Mouse (Mus musculus) heart, adult 2 months (tissue): Measurements from ENCODE around the gene BC005561. TPM values are rescaled to one million over a fixed set of nuclear protein-coding genes. Genes with fewer than 3 reads are reported as not detected.

Source experiments
- DNase-seq, 2 experiments: peaks; one replicate each; pipeline ENCODE4 v3.0.0; 2021
- H3K27ac ChIP-seq: fragments of 200-600 bp; 2 replicates; pipeline ENCODE4 v1.8.1; 2022
- H3K27me3 ChIP-seq: fragments of 200-500 bp; 2 replicates; pipeline ENCODE4 v1.6.1; 2012; ENCODE audit warnings: mild to moderate bottlenecking, low read length, inconsistent platforms, mixed read lengths; ENCODE audit not compliant: control insufficient read depth, insufficient read depth
- H3K36me3 ChIP-seq: fragments of 200-500 bp; 2 replicates; pipeline ENCODE4 v1.6.1; 2012; ENCODE audit warnings: low read length, inconsistent platforms; ENCODE audit not compliant: control insufficient read depth, insufficient read depth
- H3K4me1 ChIP-seq: fragments of 200-500 bp; 2 replicates; pipeline ENCODE4 v1.6.1; 2011; ENCODE audit warnings: low read length; ENCODE audit not compliant: control insufficient read depth, insufficient read depth
- H3K4me3 ChIP-seq: fragments of 200-600 bp; 2 replicates; pipeline ENCODE4 v1.8.1; 2022
- H3K79me2 ChIP-seq: fragments of 200-500 bp; replicated peaks from 2 replicates; pipeline ENCODE4 v1.6.1; 2012; ENCODE audit warnings: mild to moderate bottlenecking, inconsistent platforms, low read length, moderate library complexity, mixed read lengths; ENCODE audit not compliant: control insufficient read depth, insufficient read depth
- H3K9ac ChIP-seq: fragments of 200-500 bp; 2 replicates; pipeline ENCODE4 v1.6.1; 2012; ENCODE audit warnings: low read depth, mild to moderate bottlenecking, control low read depth, inconsistent platforms, low read length, mixed read lengths
- CTCF ChIP-seq: fragments of 200-600 bp; IDR thresholded peaks from 2 replicates; pipeline ENCODE4 v1.8.1; 2022; ENCODE audit warnings: antibody characterized with exemption, mild to moderate bottlenecking, moderate library complexity
- EP300 ChIP-seq: fragments of 200-500 bp; IDR thresholded peaks from 2 replicates; pipeline ENCODE4 v1.6.1; 2011; ENCODE audit warnings: low read depth, low read length, control low read depth; ENCODE audit not compliant: insufficient read depth
- POLR2A ChIP-seq: fragments of 200-500 bp; IDR thresholded peaks from 2 replicates; pipeline ENCODE4 v1.6.1; 2011; ENCODE audit warnings: mild to moderate bottlenecking, low read depth, low read length, control low read depth; ENCODE audit not compliant: insufficient read depth
- WGBS: fragments of 180-500 bp; shearing (Covaris S2); methylation state at CpG from one replicate; pipeline ENCODE4 v1.1.7; 2018; 5-methylcytosine and 5-hydroxymethylcytosine counted together
- intact Hi-C: fragments of 180-260 bp; cut with DNase I; formaldehyde crosslinking; loops from one replicate; pipeline ENCODE4 v1.15.1; 2025
- polyA plus RNA-seq: library from polyadenylated mRNA; depleted of rRNA; stranded (reverse); fragments of >200 nt; gene quantifications from 2 replicates; pipeline ENCODE4 v1.2.3, GENCODE M21; 2012
- total RNA-seq, 2 experiments: library from RNA; stranded (reverse); gene quantifications; 2 replicates each; pipeline ENCODE4 v1.2.3; 2021

The BC005561 gene
- total and polyA plus RNA-seq, 3 experiments: 0.61 to 4.0 (median 3.9) TPM

- Histone ChIP-seq H3K4me3 (no peak overlapping the region), H3K27me3 (no peaks in the 10 kb centered on the region), H3K79me2 (peaks cover 9% of the 10 kb centered on the region), H3K27ac (no peak overlapping the region), H3K9ac (no peak overlapping the region), H3K4me1 (peaks cover 1% of the 10 kb centered on the region), H3K36me3 (peaks cover 15% of the 10 kb centered on the region)
- intact Hi-C loops: loop anchor here (10.0 kb wide), 1 partner anchor 550 kb away; the partner anchor contains the start of gene Klhl8
- WGBS: 61% methylated on average over 8 of the region's 8 CpGs
- TF ChIP-seq POLR2A (no peak), CTCF (no peak), EP300 (no peak)
- peak in 1 of 2 experiments; percentile 5 for DNase-seq
These were observed 42.9 kb upstream of the BC005561 start for GRCm38 (mm10) chr5:104465279-104465678.

DNA sequence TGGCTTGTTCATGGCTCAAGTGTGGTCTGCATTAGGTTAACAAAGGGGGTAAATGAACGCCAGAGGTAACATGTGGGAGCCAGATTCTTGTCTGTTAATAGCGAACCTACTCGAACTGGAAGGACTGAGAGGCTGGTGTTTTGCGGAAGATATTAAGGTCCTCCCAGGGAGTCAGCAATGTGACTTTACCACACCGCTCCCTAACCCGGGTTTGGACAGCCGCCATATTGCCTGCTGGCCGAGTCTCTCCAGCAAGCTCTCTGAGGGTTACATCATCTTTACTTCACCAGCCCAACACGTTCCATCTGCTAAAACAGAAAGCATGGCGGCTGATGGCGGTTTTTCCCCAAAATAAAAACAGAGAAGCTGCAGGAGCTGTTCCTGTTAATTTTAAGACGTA is 42.4 kb upstream of the BC005561 start:
- intact Hi-C loops: loop anchor here (10.0 kb wide), 1 partner anchor 551 kb away; the partner anchor contains the start of gene Klhl8
- peak; percentile 77 for DNase-seq
- WGBS: 69% methylated on average over 12 of the region's 12 CpGs

GRCm38 (mm10) chr5:104466816-104467215 is 41.3 kb upstream of the BC005561 start:
- Histone ChIP-seq H3K4me3 (no peak overlapping the region), H3K27ac (no peak overlapping the region), H3K4me1 (peaks cover 1% of the 10 kb centered on the region), H3K27me3 (no peaks in the 10 kb centered on the region), H3K9ac (no peak overlapping the region), H3K36me3 (peaks cover 14% of the 10 kb centered on the region), H3K79me2 (peaks cover 9% of the 10 kb centered on the region)
- TF ChIP-seq EP300 (no peak), CTCF (no peak), POLR2A (no peak)
- intact Hi-C loops: loop anchor here (10.0 kb wide), 1 partner anchor 552 kb away; the partner anchor contains the start of gene Klhl8
- no peak for DNase-seq
- 90% methylated on average over 16 of the region's 16 CpGs for WGBS

More for the DNA sequence above, 42.4 kb upstream of the BC005561 start:
- no peak for TF ChIP-seq CTCF
- no peak for TF ChIP-seq POLR2A
- no peak for TF ChIP-seq EP300
- Histone ChIP-seq H3K4me3 (no peak overlapping the region), H3K79me2 (peaks cover 9% of the 10 kb centered on the region), H3K27ac (no peak overlapping the region; the same call in 1 of the 2 replicates), H3K27me3 (no peaks in the 10 kb centered on the region), H3K9ac (no peak overlapping the region), H3K36me3 (peaks cover 15% of the 10 kb centered on the region), H3K4me1 (peaks cover 1% of the 10 kb centered on the region)

DNA sequence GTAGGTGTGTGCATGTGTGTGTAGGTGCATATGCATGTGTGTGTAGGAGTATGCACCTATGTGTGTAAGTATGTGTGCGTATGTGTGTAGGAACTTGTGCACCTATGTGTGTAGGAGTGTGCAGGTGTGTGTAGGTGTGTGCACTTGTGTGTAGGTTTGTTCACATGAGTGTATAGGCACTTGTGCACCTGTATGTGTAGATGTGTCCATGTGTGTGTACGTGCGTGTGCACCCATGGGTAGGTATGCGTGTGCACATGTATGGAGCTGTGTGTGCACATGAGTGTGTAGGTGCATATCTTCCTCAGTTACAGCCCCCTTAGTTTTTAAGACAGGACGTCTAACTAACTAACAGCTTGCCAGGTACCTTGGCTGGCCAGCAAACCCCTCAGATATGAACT is 39.6 kb upstream of the BC005561 start:
- H3K4me1 ChIP-seq: no peaks in the 10 kb centered on the region; the same call in 1 of the 2 replicates
- peaks cover 9% of the 10 kb centered on the region for H3K79me2 ChIP-seq
- peaks cover 6% of the 10 kb centered on the region for H3K36me3 ChIP-seq
- H3K27ac ChIP-seq: no peak overlapping the region
- no peaks in the 10 kb centered on the region for H3K27me3 ChIP-seq
- intact Hi-C loops: loop anchor here (10.0 kb wide), 1 partner anchor 554 kb away; the partner anchor contains the start of gene Klhl8
- 92% methylated on average over 5 of the region's 5 CpGs for WGBS
- no peak overlapping the region for H3K9ac ChIP-seq
- no peak for DNase-seq
- TF ChIP-seq CTCF (no peak), POLR2A (no peak), EP300 (no peak)
- no peak overlapping the region for H3K4me3 ChIP-seq

DNA sequence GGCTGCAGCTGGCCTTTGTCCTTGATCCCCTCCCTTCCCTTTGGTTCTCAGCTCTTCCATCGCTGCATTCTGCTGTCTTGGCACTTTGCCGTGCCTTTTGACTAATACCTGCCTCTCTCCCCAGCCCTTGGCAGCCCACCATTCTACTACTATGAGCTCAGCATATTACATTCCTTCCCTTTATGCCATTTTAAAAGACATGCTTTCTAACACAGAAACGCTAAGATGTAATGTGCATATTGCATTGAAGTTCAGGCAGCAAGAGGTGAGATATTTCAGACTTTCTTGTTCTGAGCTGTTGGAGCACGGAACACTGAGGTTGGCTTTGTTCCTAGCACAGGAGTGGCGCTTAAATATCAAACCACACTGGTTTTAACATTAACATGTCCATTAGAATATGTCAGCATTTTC is 37.2 kb upstream of the BC005561 start:
- intact Hi-C loops: no loop called here
- H3K9ac ChIP-seq: no peak overlapping the region
- no peak overlapping the region for H3K4me3 ChIP-seq
- no peaks in the 10 kb centered on the region; the same call in 1 of the 2 replicates for H3K4me1 ChIP-seq
- no peaks in the 10 kb centered on the region for H3K27me3 ChIP-seq
- no peak for DNase-seq
- H3K36me3 ChIP-seq: peaks cover 2% of the 10 kb centered on the region; the same call in 1 of the 2 replicates
- H3K27ac ChIP-seq: no peak overlapping the region
- WGBS: 72% methylated on average over 5 of the region's 5 CpGs
- TF ChIP-seq CTCF (no peak), POLR2A (no peak), EP300 (no peak)
- peaks cover 9% of the 10 kb centered on the region for H3K79me2 ChIP-seq

- TF ChIP-seq CTCF (peak; percentile 67), EP300 (no peak)
- 94% methylated on average over 8 of the region's 8 CpGs for WGBS
- no peak for DNase-seq
These were observed 35.8 kb upstream of the BC005561 start for GRCm38 (mm10) chr5:104472371-104472770.

More at GRCm38 (mm10) chr5:104472371-104472770, 35.8 kb upstream of the BC005561 start:
- intact Hi-C loops: no loop called here
- Histone ChIP-seq H3K4me1 (no peaks in the 10 kb centered on the region), H3K36me3 (no peaks in the 10 kb centered on the region), H3K9ac (no peak overlapping the region), H3K4me3 (no peak overlapping the region), H3K27me3 (no peaks in the 10 kb centered on the region), H3K27ac (no peak overlapping the region), H3K79me2 (peaks cover 6% of the 10 kb centered on the region)
